Mouse (Mus musculus) intestine, embryonic 16.5 days (tissue): ENCODE results near the gene Zzz3. TPM values are rescaled to one million over a fixed set of nuclear protein-coding genes. Genes with fewer than 3 reads are reported as not detected.

Source experiments
- ATAC-seq: fragments of 200-750 bp; cut with Nextera tagmentation; 2 replicates; pipeline ENCODE4 v1.8.0; 2017; ENCODE audit warnings: moderate TSS enrichment, moderate library complexity
- H3K27ac ChIP-seq: fragments of 300-500 bp; sonication (generic); 2 replicates; pipeline ENCODE4 v1.5.1; 2014; ENCODE audit warnings: mild to moderate bottlenecking, low read length
- H3K27me3 ChIP-seq: fragments of 300-500 bp; sonication (generic); replicated peaks from 2 replicates; pipeline ENCODE4 v1.6.1; 2014; ENCODE audit warnings: low read length, control low read depth, mixed read lengths; ENCODE audit not compliant: control insufficient read depth, insufficient read depth
- H3K36me3 ChIP-seq: fragments of 300-500 bp; sonication (generic); 2 replicates; pipeline ENCODE4 v1.6.1; 2014; ENCODE audit warnings: low read length, control low read depth; ENCODE audit not compliant: control insufficient read depth, insufficient read depth
- H3K4me1 ChIP-seq: fragments of 300-500 bp; sonication (generic); 2 replicates; pipeline ENCODE4 v1.6.1; 2014; ENCODE audit warnings: low read length, control low read depth, mixed read lengths; ENCODE audit not compliant: control insufficient read depth, insufficient read depth
- H3K4me2 ChIP-seq: fragments of 300-500 bp; sonication (generic); 2 replicates; pipeline ENCODE4 v1.6.1; 2014; ENCODE audit warnings: low read depth, low read length, control low read depth
- H3K4me3 ChIP-seq: fragments of 300-500 bp; sonication (generic); 2 replicates; pipeline ENCODE4 v1.5.1; 2014; ENCODE audit warnings: mild to moderate bottlenecking, low read length
- H3K9ac ChIP-seq: fragments of 300-500 bp; sonication (generic); 2 replicates; pipeline ENCODE4 v1.6.1; 2014; ENCODE audit warnings: low read depth, low read length
- H3K9me3 ChIP-seq: fragments of 300-500 bp; sonication (generic); 2 replicates; pipeline ENCODE4 v1.6.1; 2016; ENCODE audit warnings: low read length, control low read depth; ENCODE audit not compliant: control insufficient read depth
- WGBS: fragments of 180-500 bp; shearing (Covaris S2); extraction: QIAGEN DNeasy Blood & Tissue Kit; methylation state at CpG from one replicate; pipeline ENCODE4 v1.1.7; 2014; 5-methylcytosine and 5-hydroxymethylcytosine counted together
- polyA plus RNA-seq: library from polyadenylated mRNA; unstranded; fragments of >200 nt; fragmentation: Nextera tagmentation; extraction: Ambion mirVana; gene quantifications from 2 replicates; pipeline ENCODE4 v1.2.1, GENCODE M21; 2015

The Zzz3 gene
- polyA plus RNA-seq, 1 experiment from 2014 or later = 30.7 TPM

GRCm38 (mm10) chr3:152468032-152468431 lies 72.8 kb downstream of the Zzz3 start:
- Histone ChIP-seq H3K4me2 (no peak overlapping the region), H3K4me3 (no peak overlapping the region), H3K9ac (no peak overlapping the region), H3K9me3 (no peaks in the 10 kb centered on the region), H3K27me3 (no peaks in the 10 kb centered on the region), H3K27ac (no peak overlapping the region), H3K4me1 (no peaks in the 10 kb centered on the region), H3K36me3 (no peaks in the 10 kb centered on the region)
- WGBS = 86% methylated on average over 8 of the region's 8 CpGs
- no peak for ATAC-seq

- Histone ChIP-seq H3K4me1 (no peaks in the 10 kb centered on the region), H3K27ac (no peak overlapping the region), H3K9ac (no peak overlapping the region), H3K4me2 (no peak overlapping the region), H3K27me3 (no peaks in the 10 kb centered on the region), H3K36me3 (no peaks in the 10 kb centered on the region), H3K4me3 (no peak overlapping the region), H3K9me3 (no peaks in the 10 kb centered on the region)
- ATAC-seq = no peak
- 78% methylated on average over 12 of the region's 12 CpGs for WGBS
These were observed 73.3 kb downstream of the Zzz3 start for GRCm38 (mm10) chr3:152468569-152469041.

- Histone ChIP-seq H3K36me3 (no peaks in the 10 kb centered on the region), H3K27ac (no peak overlapping the region), H3K9ac (no peak overlapping the region), H3K4me2 (no peak overlapping the region), H3K27me3 (no peaks in the 10 kb centered on the region), H3K9me3 (no peaks in the 10 kb centered on the region), H3K4me1 (no peaks in the 10 kb centered on the region), H3K4me3 (no peak overlapping the region)
- ATAC-seq = no peak
- 56% methylated on average over 18 of the region's 18 CpGs for WGBS
These were observed 74.3 kb downstream of the Zzz3 start for GRCm38 (mm10) chr3:152469423-152470200.

- Histone ChIP-seq H3K4me2 (no peak overlapping the region), H3K27me3 (no peaks in the 10 kb centered on the region), H3K9ac (no peak overlapping the region), H3K36me3 (no peaks in the 10 kb centered on the region), H3K27ac (no peak overlapping the region), H3K4me1 (no peaks in the 10 kb centered on the region), H3K4me3 (no peak overlapping the region), H3K9me3 (no peaks in the 10 kb centered on the region)
- no peak for ATAC-seq
- 70% methylated on average over 10 of the region's 10 CpGs for WGBS
These were observed 75.1 kb downstream of the Zzz3 start for GRCm38 (mm10) chr3:152470347-152470746.

GRCm38 (mm10) chr3:152472676-152473075 lies 77.4 kb downstream of the Zzz3 start:
- no peak for ATAC-seq
- no peaks in the 10 kb centered on the region for H3K36me3 ChIP-seq
- 87% methylated on average over 16 of the region's 16 CpGs for WGBS
- H3K4me1 ChIP-seq = no peaks in the 10 kb centered on the region
- H3K9ac ChIP-seq = no peak overlapping the region
- no peak overlapping the region for H3K27ac ChIP-seq
- no peak overlapping the region for H3K4me3 ChIP-seq
- no peaks in the 10 kb centered on the region for H3K27me3 ChIP-seq
- no peaks in the 10 kb centered on the region for H3K9me3 ChIP-seq
- H3K4me2 ChIP-seq = no peak overlapping the region

GRCm38 (mm10) chr3:152474582-152475277 lies 79.5 kb downstream of the Zzz3 start:
- no peak overlapping the region for H3K4me2 ChIP-seq
- 62% methylated on average over 15 of the region's 15 CpGs for WGBS
- no peak overlapping the region for H3K27ac ChIP-seq
- no peak overlapping the region for H3K4me3 ChIP-seq
- no peak overlapping the region for H3K9ac ChIP-seq
- no peaks in the 10 kb centered on the region for H3K27me3 ChIP-seq
- no peak for ATAC-seq
- no peaks in the 10 kb centered on the region for H3K9me3 ChIP-seq
- no peaks in the 10 kb centered on the region for H3K36me3 ChIP-seq
- H3K4me1 ChIP-seq = no peaks in the 10 kb centered on the region

GRCm38 (mm10) chr3:152475278-152475669 lies 80.0 kb downstream of the Zzz3 start:
- 81% methylated on average over 1 of the region's 1 CpGs for WGBS
- no peak overlapping the region for H3K4me2 ChIP-seq

GRCm38 (mm10) chr3:152475894-152476293 lies 80.6 kb downstream of the Zzz3 start:
- WGBS = 95% methylated on average over 3 of the region's 3 CpGs
- Histone ChIP-seq H3K4me1 (no peaks in the 10 kb centered on the region), H3K9ac (no peak overlapping the region), H3K4me2 (no peak overlapping the region), H3K36me3 (no peaks in the 10 kb centered on the region), H3K9me3 (no peaks in the 10 kb centered on the region), H3K4me3 (no peak overlapping the region), H3K27ac (no peak overlapping the region), H3K27me3 (no peaks in the 10 kb centered on the region)
- no peak for ATAC-seq

More at GRCm38 (mm10) chr3:152475278-152475669, 80.0 kb downstream of the Zzz3 start:
- no peaks in the 10 kb centered on the region for H3K27me3 ChIP-seq
- H3K4me3 ChIP-seq = no peak overlapping the region
- ATAC-seq = no peak
- no peaks in the 10 kb centered on the region for H3K4me1 ChIP-seq
- H3K27ac ChIP-seq = no peak overlapping the region
- no peaks in the 10 kb centered on the region for H3K9me3 ChIP-seq
- H3K36me3 ChIP-seq = no peaks in the 10 kb centered on the region
- H3K9ac ChIP-seq = no peak overlapping the region

GRCm38 (mm10) chr3:152477796-152478527 lies 82.7 kb downstream of the Zzz3 start:
- Histone ChIP-seq H3K27ac (peak overlapping the region; percentile 43), H3K9ac (peak overlapping the region; percentile 53), H3K4me3 (peak overlapping the region; percentile 39), H3K27me3 (no peaks in the 10 kb centered on the region), H3K4me1 (no peaks in the 10 kb centered on the region), H3K36me3 (no peaks in the 10 kb centered on the region), H3K4me2 (peak overlapping the region; percentile 60), H3K9me3 (no peaks in the 10 kb centered on the region)
- WGBS = 3% methylated on average over 23 of the region's 23 CpGs
- ATAC-seq = peak; percentile 85
